Mouse (Mus musculus): Measurements from ENCODE around the gene Cemip.

DNA sequence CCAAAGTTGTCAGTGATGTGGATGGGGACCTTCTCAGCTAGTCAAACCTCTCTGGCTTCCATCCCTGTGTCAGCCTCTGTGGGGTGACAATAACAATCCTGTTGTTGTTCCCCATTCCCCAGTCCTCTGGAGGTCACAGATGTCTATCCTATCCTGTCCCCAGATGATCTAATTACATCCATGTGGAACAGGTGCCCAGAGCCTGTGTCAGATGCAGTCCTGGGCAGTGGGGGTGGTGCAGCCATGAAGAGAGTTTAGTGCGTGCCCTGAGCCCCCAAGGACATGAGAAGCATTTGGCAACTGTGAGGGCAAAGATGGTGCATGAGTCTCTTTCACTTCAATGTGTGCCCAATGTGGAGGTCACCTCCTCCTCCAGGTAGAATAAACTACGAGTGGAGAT is 100.6 kb downstream of the Cemip start:
- TF ChIP-seq POLR2A (IDR thresholded peaks at IDR 0.05; ENCODE audit: control insufficient read depth, low read depth, low read length) (no peak), CTCF (IDR thresholded peaks at IDR 0.05; ENCODE audit: control insufficient read depth, insufficient read depth, insufficient replicate concordance, low read depth, low read length) (no peak)
